Mouse (Mus musculus): ENCODE data around the gene Vamp1.

The Vamp1 gene

DNA sequence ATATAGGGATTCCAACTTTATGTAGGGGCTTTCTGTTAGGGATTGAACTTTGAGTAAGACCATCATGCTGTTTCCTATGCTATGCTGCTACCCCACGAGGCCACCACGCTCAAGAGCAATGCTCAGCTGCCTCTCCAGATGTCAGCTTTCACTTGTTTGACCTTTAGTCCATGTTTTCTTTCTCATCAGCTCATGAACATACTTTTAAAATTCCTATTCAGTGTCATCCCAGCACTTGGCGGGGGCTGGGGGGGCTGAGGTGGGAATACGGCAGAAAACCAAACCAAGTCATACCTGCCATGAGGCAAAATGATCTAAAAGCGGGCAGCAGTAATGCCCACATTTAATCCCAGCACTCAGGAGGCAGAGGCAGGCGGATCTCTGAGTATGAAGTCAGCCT lies 2.2 kb upstream of the Vamp1 start:
- no peak for DNase-seq

DNA sequence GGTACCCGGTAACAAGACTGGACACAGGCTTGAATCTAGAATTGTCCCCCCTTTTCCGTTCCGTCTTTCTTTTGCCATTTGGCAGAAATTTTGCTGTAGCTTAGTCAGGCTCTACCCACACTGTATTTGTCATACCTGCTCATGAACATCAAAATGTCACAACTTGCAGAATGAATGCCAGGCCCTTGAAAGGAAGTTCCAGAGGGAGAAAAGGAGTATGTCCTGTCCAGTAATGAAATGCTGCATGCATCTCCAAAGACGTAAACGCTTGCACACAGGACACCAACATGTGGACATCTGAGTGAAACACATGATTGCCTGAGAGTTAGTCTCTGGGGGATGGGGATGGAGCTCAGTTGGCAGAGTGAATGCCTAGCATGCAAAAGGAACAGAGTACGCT lies 1.6 kb upstream of the Vamp1 start:
- DNase-seq, result no peak

DNA sequence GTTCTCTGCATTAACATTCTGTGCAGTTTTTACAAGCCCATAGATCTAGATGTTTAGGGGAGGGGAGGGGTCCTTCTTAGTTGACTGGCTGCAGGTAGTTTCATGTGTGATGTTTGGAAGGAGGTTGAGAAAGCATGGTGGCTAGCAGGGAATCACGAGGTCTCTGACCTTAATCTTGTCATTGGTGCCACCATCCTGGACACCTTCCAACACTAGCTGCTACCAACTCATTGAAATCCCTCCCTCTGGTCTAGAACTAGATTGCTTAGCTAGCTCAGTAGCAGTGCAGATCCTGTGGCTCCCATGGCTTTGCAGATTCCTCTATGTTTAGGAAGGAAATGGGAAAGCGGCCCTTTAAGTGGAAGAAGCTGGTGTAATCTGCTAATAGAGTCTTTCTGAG lies 1.5 kb downstream of the Vamp1 start:
- DNase-seq, result peak in 1 of 2 experiments; percentile 11

DNA sequence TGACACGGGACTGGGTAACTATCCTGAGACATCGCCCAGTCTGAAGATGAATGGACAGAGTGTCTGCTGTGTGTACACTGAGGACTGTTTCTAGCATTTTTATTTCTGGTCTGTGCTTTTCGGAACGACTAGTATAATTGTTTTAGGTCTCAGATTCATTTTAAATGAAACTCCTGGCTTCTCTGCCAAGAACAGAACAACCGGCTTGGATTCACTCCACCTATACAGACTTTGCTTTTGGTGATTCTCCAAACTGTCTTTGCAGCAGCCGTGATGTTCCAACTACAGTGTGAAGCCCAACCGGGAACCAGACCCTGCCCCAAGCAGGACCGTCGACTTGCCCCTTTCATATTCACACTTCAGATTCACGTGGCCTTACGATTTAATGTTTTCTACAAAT lies 2.5 kb downstream of the Vamp1 start:
- DNase-seq, result no peak

DNA sequence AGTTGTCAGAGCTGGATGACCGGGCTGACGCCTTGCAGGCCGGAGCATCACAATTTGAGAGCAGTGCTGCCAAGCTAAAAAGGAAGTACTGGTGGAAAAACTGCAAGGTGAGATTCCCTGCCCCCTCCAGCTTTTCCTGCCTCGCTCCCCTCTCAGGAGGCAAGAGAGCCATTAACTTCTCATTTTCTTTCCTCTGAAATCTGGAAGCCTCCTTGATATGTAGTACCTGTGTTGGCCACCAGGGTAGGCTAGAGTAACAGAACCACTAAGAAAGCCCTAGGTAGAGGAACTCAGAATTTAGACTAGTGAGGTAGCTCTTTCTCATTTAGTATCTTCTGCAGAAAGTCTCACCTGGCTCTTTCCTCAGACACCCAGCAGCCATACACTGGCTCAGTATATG lies 3.6 kb downstream of the Vamp1 start:
- DNase-seq, result peak in 1 of 2 experiments; percentile 72

DNA sequence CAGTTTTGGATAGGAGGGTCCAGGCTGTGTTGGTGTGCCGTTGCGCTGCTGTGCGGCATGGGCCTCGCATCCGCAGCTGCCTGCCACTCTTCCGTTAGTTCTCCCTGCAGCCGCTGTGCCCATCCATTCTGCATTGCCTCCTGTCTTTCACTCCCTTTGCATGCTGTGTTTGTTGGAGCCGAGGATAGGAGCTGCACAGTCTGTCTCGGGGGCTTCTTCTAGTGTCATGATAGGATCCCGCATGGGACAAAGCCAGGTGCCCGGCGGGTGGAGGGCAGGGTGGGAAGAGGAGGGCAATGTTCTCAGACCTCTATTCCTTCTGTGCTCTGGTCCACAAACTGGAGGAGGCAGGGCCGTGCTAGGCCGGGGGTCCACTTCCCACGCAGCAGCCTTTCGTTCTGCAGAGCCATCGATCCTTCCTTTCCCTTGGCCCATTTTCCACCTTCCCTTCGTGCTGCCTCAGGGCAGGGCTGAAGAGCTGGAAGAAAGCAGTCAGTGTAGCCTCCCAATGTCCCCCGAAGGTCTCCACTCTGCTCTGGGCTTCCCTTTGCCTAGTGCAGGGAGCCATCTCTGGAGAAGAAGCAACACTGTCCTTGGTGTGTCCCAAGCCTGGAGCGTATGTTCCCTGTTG lies 5.9 kb downstream of the Vamp1 start:
- no peak for DNase-seq

DNA sequence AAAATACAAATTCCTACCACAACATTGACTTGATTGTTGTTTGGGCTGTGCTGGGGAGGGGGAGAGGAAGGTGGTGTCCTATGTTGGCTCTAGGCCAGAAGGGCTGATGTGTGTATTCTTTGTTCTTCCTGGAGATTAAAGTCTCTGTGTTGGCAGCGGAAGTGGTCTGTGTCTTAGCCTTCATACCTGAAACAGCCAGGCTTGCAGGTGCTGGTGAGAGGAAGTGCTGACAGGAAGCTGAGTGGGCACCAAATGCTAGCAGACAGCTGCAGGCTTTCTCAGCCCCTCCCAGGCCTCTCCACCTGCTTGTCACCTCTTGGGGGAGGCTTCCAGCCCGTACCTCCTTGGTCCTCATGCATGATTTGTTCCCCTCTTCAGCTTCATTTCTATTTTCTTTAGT lies 6.8 kb downstream of the Vamp1 start:
- DNase-seq, result peak; percentile 90 to 97

DNA sequence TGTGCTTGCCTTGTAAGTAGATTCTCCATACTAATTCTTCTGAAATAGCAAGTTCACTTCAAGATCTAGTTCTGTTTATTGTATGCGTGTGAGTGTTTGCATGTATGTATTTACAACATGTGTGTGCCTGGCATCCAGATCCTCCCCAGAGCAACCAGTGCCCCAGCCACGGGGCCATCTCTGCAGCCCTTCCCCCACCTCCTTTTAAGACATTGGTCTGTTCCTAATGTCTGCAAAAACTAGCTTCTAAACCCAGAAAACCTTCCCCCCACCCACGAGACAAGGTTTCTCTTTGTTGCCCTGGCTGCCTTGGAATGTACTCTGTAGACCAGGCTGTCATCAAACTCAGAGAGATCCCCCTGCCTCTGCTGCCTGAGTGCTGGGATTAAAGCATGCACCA lies 7.2 kb downstream of the Vamp1 start:
- peak in 1 of 2 experiments; percentile 51 for DNase-seq

DNA sequence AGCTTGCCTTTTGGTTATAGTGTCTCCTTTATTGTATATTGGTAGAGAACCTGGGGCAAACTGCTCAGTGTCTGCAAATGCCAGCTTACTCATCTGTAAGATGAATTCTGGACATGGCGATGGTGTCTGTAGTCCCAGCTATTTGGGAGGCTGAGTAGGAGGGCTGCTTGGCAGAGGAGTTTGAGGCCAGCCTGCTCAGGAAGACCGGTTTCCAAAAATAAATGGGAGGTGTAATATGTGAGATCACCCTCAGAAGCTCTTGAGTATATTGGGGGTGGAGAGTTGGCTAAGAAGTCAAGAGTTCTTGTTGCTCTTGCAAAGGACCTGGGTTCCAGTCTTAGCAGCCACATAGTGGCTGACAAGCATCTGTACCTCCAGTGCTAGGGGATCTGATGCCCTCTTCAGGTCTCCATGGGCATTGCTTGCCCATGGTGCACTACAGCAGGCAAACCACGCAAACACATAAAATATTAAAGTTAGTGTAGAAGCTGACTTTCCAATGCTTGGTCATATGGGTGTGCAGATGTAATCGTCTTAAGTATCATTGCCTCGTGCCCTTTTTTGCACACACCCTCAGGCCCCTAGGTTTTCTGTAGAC lies 10.3 kb downstream of the Vamp1 start:
- peak in 1 of 2 experiments; percentile 54 for DNase-seq

DNA sequence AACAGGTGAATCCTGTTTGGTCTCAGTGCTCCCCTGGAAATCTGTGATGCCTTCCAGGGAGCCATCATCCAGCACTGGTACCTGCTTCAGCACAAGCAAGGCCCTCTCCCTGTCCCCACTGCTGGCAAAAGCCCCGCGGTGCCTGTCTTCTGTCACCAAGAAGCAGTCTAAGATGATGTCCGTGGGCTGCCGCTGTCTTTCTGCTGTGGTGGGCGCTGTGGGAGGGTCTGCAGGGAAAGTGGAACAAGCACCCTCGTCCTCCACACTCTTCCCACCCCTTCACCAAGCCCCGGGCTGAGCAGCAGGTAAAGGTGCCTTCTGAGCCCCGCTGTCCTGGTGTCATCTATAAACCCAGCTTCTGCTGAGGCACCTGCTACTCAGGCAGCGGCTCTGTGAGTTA lies 15.2 kb downstream of the Vamp1 start:
- DNase-seq, result peak in 1 of 2 experiments; percentile 43

DNA sequence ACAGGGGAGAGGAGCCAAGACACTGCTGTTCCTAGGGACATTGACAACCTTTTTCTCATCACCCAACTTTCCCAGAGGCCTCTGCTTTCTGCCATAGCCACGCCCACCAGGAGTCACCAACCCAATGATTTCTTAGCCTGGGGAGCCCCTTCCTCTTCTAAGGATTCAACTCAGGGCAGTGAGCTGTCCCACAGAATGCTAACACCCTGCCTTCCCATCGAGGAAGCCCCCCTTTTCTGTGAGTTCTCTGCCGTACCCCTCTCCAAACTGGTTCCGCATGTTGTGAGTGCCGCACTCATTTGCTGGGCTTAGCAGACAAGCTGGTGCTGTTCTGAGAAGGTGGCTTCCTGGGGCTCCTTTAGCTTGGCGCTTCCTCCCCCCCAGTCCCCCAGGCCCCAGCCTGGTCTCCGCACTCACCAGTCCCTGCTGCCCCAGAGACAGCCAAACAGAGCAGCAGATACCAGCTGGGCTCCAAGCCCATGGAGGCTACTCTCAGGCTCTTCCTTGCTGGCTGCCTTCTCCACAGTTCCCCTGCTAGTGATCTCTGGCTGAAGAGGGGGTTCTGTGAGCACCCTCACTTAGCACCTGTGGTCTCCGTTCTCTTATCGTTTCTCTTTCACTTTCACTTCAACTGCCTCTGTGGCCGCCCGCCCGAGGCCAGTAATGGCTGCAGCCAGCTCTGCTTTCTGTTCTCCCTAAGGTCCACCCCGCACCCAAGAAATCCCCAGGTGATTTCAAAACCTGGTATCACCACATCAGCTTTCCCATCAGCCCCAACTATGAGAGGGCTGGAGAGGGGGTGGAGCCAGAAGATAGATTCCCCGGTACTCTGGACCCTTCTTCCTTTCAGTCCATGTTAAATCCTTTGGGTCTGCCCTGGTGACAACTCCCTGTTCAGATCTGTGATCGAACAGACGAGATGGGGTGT lies 16.0 kb downstream of the Vamp1 start, which contains the start of gene Tapbpl:
Gene Tapbpl (minus strand): TSS at position 744 of the 928 bp plus-strand sequence.
- peak; percentile 64 to 83 for DNase-seq

DNA sequence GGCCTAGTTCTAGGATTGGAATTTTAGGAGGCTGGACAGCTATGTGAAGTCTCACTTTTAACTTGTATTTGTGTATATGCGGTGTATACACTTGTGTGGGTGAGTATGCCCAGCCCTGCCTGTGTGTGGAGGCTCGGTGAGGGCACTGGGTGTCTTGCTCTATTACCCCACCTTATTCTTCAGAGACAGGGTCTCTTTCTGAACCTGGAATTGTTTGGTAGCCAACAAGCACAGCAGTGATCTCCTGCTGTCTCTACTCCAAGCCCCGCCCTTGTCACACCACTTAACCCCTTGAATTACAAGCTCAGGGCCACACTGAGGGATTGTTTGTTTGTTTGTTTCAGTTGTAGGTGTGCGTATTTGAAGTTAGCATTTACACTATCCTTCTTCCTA lies 16.7 kb downstream of the Vamp1 start:
- DNase-seq, result peak in 1 of 2 experiments; percentile 35

DNA sequence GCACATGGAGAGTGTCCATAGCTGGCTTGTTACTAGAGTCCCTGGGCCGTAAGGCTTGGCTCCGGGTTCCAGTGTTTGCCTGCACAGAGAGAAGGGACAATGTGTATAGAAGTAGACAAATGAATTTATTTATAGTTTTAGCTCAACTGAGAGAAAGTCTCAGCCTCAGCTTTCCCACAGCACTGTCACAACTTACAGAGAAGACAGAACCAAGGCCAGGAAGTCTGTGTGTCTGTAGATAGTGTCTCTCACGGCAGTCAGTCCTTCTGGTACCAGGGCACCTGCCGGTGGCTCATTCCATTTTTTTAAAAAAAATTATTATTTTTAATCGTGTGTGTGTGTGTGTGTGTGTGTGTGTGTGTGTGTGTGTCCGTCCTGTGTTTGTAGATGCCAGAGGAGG lies 17.2 kb downstream of the Vamp1 start:
- DNase-seq, result no peak

DNA sequence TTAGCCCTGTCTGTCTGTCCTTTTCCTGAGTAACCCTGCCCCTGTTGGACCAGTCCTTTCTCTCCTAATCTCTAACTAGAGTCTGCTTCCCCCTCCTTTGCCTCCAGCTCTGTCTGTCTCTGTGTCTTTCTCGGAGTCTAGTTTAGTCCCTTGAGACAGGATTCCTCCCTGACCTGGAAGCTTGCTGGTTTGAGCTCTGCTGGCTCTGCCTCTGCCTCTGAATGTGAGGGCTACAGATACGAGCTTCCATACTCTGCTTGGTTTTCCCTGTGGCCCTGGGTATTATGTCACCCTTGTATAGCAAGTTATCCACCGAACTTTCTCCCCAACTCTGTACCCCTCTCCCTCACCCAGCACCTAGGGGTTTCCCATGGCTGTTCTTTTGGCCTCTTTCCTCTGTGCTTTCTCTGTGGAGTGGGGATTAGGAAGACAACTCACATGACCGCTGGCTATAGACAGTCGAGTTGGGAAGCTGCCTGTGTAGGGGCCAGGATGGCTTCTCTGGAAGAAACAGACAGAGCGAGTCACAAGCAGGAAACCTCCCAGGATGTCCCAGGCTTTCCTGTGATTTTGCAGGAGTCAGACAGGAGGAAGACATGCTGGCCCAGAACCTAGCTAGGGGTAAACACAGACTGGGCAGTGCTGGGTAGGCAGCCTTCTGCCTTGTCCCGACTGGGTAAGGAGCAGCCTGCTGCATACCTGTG lies 18.6 kb downstream of the Vamp1 start:
- no peak for DNase-seq

DNA sequence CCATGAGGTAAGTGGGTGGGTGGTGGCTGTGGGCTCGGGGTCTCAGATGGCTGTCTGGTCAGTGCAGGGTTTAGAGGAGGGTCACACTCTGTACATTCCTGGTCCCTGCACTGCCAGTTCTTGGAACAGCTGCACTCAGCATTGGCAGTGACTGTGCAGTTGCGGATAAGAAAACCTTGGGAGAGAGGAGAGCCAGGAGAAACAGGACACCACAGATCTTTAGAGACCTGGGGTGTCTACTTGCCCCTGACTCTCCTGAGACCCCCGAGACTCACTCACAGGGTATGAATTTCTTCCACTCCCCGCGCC lies 19.1 kb downstream of the Vamp1 start:
- DNase-seq, result no peak

DNA sequence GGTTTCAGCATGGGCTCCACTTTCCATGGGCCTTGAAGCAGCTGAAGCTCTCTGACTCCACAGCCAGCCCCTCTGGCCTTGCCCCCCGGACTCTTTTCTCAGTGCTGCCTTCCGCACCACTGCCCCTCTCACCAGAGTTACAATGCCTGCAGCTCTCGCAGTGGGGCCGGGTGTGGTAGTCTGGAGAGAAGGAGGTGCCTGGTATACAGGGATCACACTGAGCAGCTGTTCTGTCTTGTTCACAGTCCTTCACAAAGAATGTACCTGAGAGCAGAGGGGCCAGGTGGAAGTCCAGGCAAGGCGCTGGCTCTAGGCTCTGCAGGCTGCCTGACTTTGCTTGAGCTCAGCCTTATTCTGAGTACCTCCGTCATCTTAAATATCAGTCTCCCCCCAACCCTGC lies 21.0 kb downstream of the Vamp1 start:
- no peak for DNase-seq

DNA sequence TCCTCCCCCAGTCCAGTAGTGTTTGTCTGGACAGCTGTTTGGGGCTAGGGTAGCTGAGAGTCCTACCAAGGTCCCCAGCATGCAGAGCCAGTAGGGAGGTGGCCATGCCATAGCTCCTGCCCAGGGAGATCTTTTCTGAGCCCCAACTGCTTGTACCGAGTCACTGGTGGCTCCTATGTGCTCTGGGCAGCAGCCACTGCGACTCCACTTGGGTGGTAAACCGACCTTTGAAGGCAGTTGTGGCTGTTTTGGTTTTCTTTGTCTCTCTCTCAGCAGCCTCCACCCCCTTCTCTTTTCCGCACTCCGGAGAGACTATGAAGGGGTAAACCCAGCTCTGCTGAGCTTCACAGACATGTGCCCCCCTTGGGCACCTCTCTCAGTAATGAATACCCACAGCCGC lies 21.4 kb downstream of the Vamp1 start, which contains the start of gene Cd27:
Gene Cd27 (minus strand): TSS at position 229 of the 400 bp plus-strand sequence.
- DNase-seq, result peak; percentile 69 to 84

DNA sequence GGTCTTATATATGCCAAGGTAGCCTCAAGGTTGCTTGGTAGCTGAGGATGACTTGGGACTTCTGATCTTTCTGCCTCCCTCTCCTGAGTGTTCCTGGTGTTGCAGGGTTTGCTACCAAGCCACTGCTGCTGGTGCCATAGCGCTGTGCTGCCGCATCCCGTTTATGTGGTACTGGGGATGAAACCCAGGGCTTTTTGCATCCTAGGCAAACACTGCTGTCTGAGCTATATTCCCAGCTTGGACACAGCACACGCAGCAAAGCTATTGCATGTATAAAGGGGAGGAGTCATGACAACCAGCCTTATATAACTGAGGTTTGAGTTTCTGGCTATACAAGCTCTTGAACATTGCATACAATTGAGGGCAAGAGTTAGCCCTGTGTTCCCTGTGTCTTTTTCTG lies 22.1 kb downstream of the Vamp1 start:
- peak in 1 of 2 experiments; percentile 58 for DNase-seq

DNA sequence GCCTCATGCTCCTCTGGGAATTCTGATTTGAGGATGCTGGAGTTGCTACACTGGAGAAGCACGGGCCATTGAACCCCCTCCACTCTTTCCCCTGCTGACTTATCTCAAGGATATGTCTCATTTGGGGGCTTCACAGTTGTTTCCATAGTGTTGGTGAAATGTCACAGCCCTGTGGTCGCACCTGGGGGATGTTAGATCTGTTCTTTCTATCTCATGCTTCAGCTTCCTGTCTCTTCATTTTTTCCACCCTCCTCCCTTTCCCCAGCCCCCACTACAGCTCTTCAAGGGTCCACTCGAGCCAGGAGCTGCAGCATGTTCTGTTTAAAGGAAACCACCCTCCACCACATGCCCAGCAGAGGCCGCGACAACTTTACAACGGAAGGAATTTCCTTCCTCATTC lies 23.0 kb downstream of the Vamp1 start:
- peak; percentile 73 to 90 for DNase-seq

DNA sequence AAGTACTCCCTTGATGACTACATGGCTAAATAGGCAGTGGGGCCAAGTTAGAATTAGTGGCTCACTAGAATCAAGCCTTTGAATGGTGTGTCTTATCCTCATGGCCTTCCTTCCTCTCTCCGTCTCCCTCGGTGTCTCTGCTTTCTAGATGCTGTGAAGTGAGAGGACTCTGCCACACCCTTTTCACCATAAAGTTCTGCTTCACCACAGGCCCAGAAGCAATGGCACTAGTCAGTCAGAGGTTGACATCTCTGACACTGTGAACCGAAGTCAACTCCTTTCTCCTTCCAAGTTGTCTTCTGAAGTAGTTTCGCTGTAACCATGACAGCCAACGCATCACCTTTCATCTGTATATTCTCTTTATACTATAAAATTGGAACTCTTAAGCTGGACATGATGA lies 24.2 kb downstream of the Vamp1 start:
- no peak for DNase-seq

DNA sequence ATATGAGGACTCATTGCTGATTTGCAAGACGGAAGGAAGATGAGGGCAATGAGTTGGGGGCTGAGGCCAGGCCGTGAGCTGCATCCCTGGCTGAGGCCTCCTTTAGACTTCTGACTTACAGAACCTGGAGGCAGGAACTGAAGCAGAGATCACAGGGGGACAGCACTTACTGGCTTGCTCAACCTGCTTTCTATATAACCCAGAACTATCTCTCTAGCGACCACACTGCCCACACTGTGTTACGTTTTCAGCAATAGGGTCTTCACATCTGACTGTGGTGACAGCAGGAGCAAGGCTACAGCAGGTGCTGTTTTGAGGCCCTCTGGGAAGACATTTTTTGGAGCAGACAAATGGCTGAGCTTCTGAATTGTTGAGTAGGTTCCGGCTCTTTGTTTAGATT lies 25.3 kb downstream of the Vamp1 start:
- no peak for DNase-seq

DNA sequence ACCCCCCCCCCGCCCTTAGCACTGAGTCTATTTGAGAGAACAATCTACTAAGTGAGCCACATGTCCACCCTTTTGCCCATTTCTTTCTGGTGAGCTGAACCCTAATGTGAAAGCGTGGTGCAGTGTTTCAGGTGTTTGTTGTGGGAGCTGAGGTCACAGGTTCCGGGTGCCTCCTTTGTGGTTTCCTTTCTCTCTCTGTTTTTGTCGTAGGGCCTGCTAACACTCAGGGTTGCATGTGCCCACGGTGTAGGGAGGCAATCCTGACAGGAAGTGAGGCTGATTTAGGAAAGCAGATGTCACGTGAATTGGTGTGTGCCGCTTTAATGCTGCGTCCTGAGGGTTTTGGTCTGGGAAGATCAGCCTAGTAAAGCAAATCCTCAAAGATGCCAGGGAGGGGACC lies 26.2 kb downstream of the Vamp1 start:
- peak in 1 of 2 experiments; percentile 84 for DNase-seq

DNA sequence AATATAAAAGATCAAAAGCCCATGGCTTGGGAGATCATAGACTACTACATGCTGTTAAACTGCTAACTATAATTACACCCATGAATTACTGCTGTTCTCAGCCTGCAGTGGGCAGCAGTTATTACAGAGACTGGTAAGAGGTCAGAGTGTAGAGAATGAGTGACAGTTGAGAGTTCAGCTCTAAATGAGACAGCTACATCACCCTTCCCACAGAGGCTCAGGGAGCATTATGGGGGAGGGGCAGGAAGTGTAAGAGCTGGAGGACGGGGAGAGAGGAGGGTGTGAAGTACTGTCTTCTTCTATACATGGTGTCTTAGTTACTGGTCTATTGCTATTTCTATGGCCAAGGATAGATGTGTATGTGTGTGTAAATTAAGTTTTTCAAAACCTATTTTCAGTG lies 29.2 kb downstream of the Vamp1 start:
- peak in 1 of 2 experiments; percentile 75 for DNase-seq

All from thymus, adult 18-20 months (tissue).